ENCODE assay signal across 8 mouse cellular contexts in genomic region chr14:75283609-75284192, GRCm38 (mm10). TPM values are rescaled to one million over a fixed set of nuclear protein-coding genes. Genes with fewer than 3 reads are reported as not detected.
DNase-seq lines count a peak whose midpoint lies in the region; ATAC-seq and TF ChIP-seq lines count a peak whose summit lies in the region.

No protein-coding gene starts in this region.

- H3K9ac ChIP-seq in MEL (ENCODE audit: control insufficient read depth, low read depth, low read length, poor library complexity, severe bottlenecking) = peak overlapping the region; percentile 55
- peak overlapping the region; percentile 96 for H3K9ac ChIP-seq in embryonic facial prominence, embryonic 14.5 days (ENCODE audit: low read depth, low read length)
- peak overlapping the region; percentile 91 for H3K9ac ChIP-seq in intestine, embryonic 14.5 days (ENCODE audit: low read length)

- DNase-seq in kidney, adult 2 months = no peak
- DNase-seq in kidney, adult 9 months = no peak
- no peak for DNase-seq in MEL (ENCODE audit: low read depth, low spot score)
- no peak for DNase-seq in embryonic facial prominence, embryonic 14.5 days (ENCODE audit: low spot score)
- no peak for DNase-seq in intestine, embryonic 14.5 days (ENCODE audit: low spot score)
- no peak for DNase-seq in midbrain, embryonic 10.5 days (ENCODE audit: low spot score)
- DNase-seq in urinary bladder, postnatal 25 days (ENCODE audit: low spot score) = no peak
- DNase-seq in layer of hippocampus, adult 18-20 months (ENCODE audit: low spot score in 2 of 2) = no peak

- no peak for TF ChIP-seq POLR2A in kidney, adult 2 months (IDR thresholded peaks at IDR 0.05; ENCODE audit: low read depth, low read length)
- TF ChIP-seq POLR2A in MEL (IDR thresholded peaks at IDR 0.05; ENCODE audit: control insufficient read depth in 1 of 2, insufficient read depth in 1 of 2, low read depth in 1 of 2, low read length in 2 of 2, poor library complexity in 1 of 2) = no peak

- H3K4me3 ChIP-seq in kidney, adult 2 months (ENCODE audit: insufficient read depth, low read depth, low read length) = peak overlapping the region; percentile 66
- H3K4me3 ChIP-seq in MEL (ENCODE audit: control insufficient read depth in 1 of 2, insufficient read depth in 1 of 2, low read depth in 2 of 2, low read length in 2 of 2) = peak overlapping the region; percentile 97 to 98
- peak overlapping the region; percentile 99 for H3K4me3 ChIP-seq in embryonic facial prominence, embryonic 14.5 days (ENCODE audit: low read depth, low read length)
- H3K4me3 ChIP-seq in intestine, embryonic 14.5 days (ENCODE audit: low read depth, low read length) = peak overlapping the region; percentile 98
- H3K4me3 ChIP-seq in midbrain, embryonic 10.5 days = peak overlapping the region; percentile 99

- H3K9me3 ChIP-seq in MEL (replicated peaks; ENCODE audit: insufficient read depth, low read length) = no peaks in the 10 kb centered on the region
- no peaks in the 10 kb centered on the region for H3K9me3 ChIP-seq in embryonic facial prominence, embryonic 14.5 days (ENCODE audit: control insufficient read depth, low read length)
- H3K9me3 ChIP-seq in intestine, embryonic 14.5 days (ENCODE audit: control insufficient read depth, low read length) = no peaks in the 10 kb centered on the region
- H3K9me3 ChIP-seq in midbrain, embryonic 10.5 days (replicated peaks) = no peaks in the 10 kb centered on the region

- no peak for TF ChIP-seq EP300 in MEL (IDR thresholded peaks at IDR 0.05; ENCODE audit: low read depth in 1 of 2, low read length in 2 of 2)

- peak overlapping the region; percentile 76; the same call in 1 of the 2 replicates for H3K27ac ChIP-seq in kidney, adult 2 months (ENCODE audit: insufficient read depth, low read depth, low read length)
- no peak overlapping the region for H3K27ac ChIP-seq in MEL (ENCODE audit: control insufficient read depth, low read depth, low read length)
- peak overlapping the region; percentile 86 for H3K27ac ChIP-seq in embryonic facial prominence, embryonic 14.5 days (replicated peaks; ENCODE audit: low read depth, low read length)
- peak overlapping the region; percentile 86 for H3K27ac ChIP-seq in intestine, embryonic 14.5 days (ENCODE audit: low read depth)
- peak overlapping the region; percentile 91 for H3K27ac ChIP-seq in midbrain, embryonic 10.5 days (replicated peaks)

- no peak for TF ChIP-seq RAD21 in MEL (IDR thresholded peaks at IDR 0.05; ENCODE audit: low read depth, low read length)

- H3K27me3 ChIP-seq in kidney, adult 2 months (replicated peaks; ENCODE audit: control insufficient read depth, insufficient read depth, low read length) = no peaks in the 10 kb centered on the region
- H3K27me3 ChIP-seq in MEL (ENCODE audit: control insufficient read depth in 1 of 2, insufficient read depth in 2 of 2, low read length in 2 of 2) = peaks cover 0 to 1% of the 10 kb centered on the region in 2 experiments; a peak in 2 of 4 replicates
- H3K27me3 ChIP-seq in embryonic facial prominence, embryonic 14.5 days (replicated peaks; ENCODE audit: control insufficient read depth, insufficient read depth, low read length) = no peaks in the 10 kb centered on the region
- H3K27me3 ChIP-seq in intestine, embryonic 14.5 days (replicated peaks; ENCODE audit: control insufficient read depth, insufficient read depth, low read length) = no peaks in the 10 kb centered on the region
- H3K27me3 ChIP-seq in midbrain, embryonic 10.5 days (ENCODE audit: low read depth, poor library complexity, severe bottlenecking) = no peaks in the 10 kb centered on the region

- H3K4me1 ChIP-seq in kidney, adult 2 months (ENCODE audit: control insufficient read depth, insufficient read depth, low read length) = no peaks in the 10 kb centered on the region; the same call in 1 of the 2 replicates
- H3K4me1 ChIP-seq in MEL (ENCODE audit: control insufficient read depth in 1 of 2, insufficient read depth in 2 of 2, low read length in 2 of 2) = peaks cover 2% of the 10 kb centered on the region in 2 experiments; a peak in 3 of 4 replicates
- peaks cover 11% of the 10 kb centered on the region for H3K4me1 ChIP-seq in embryonic facial prominence, embryonic 14.5 days (ENCODE audit: control insufficient read depth, insufficient read depth, low read length)
- peaks cover 10% of the 10 kb centered on the region for H3K4me1 ChIP-seq in intestine, embryonic 14.5 days (replicated peaks; ENCODE audit: control insufficient read depth, insufficient read depth, low read length)
- H3K4me1 ChIP-seq in midbrain, embryonic 10.5 days = peaks cover 19% of the 10 kb centered on the region

- peak overlapping the region; percentile 77 for H3K4me2 ChIP-seq in embryonic facial prominence, embryonic 14.5 days (ENCODE audit: low read depth, low read length)
- H3K4me2 ChIP-seq in intestine, embryonic 14.5 days (ENCODE audit: low read length) = peak overlapping the region; percentile 66

- TF ChIP-seq CTCF in kidney, adult 2 months (conservative IDR thresholded peaks at IDR 0.05; ENCODE audit: insufficient read depth, insufficient read length, low read depth, low read length) = no peak
- no peak for TF ChIP-seq CTCF in MEL (IDR thresholded peaks at IDR 0.05 in 2 of 3, conservative IDR thresholded peaks at IDR 0.05 in 1 of 3; ENCODE audit: control insufficient read depth in 1 of 3, insufficient read depth in 1 of 3, low read depth in 2 of 3, low read length in 3 of 3, poor library complexity in 1 of 3, severe bottlenecking in 1 of 3)

- 4% methylated on average over 19 of the region's 19 CpGs for WGBS in kidney, adult 2 months
- 5% methylated on average over 19 of the region's 19 CpGs for WGBS in embryonic facial prominence, embryonic 14.5 days
- WGBS in intestine, embryonic 14.5 days = 5% methylated on average over 19 of the region's 19 CpGs
- 7% methylated on average over 19 of the region's 19 CpGs for WGBS in midbrain, embryonic 10.5 days

- H3K36me3 ChIP-seq in kidney, adult 2 months (ENCODE audit: control insufficient read depth, insufficient read depth, low read length) = no peaks in the 10 kb centered on the region
- H3K36me3 ChIP-seq in MEL (ENCODE audit: control insufficient read depth in 1 of 2, insufficient read depth in 2 of 2, low read length in 2 of 2) = peaks cover 0 to 11% of the 10 kb centered on the region in 2 experiments; a peak in 2 of 4 replicates
- no peaks in the 10 kb centered on the region for H3K36me3 ChIP-seq in embryonic facial prominence, embryonic 14.5 days (ENCODE audit: control insufficient read depth, insufficient read depth, low read length)
- no peaks in the 10 kb centered on the region for H3K36me3 ChIP-seq in intestine, embryonic 14.5 days (ENCODE audit: control insufficient read depth, insufficient read depth, low read length)
- no peaks in the 10 kb centered on the region for H3K36me3 ChIP-seq in midbrain, embryonic 10.5 days

- peaks cover 28% of the 10 kb centered on the region for H3K79me2 ChIP-seq in MEL (ENCODE audit: control insufficient read depth, insufficient read depth, low read length, poor library complexity)

- ATAC-seq in embryonic facial prominence, embryonic 14.5 days (ENCODE audit: low read depth) = 0 out of 2 replicates have a peak, but pooled peaks have one; percentile 14
- peak; percentile 67 for ATAC-seq in intestine, embryonic 14.5 days (replicated peaks; ENCODE audit: low FRiP score, low TSS enrichment, low read depth)

TF ChIP-seq in MEL, 35 proteins besides CTCF, POLR2A, EP300 and RAD21:
- TF ChIP-seq USF2 (IDR thresholded peaks at IDR 0.05; ENCODE audit: borderline replicate concordance in 1 of 2, insufficient read depth in 1 of 2, low read depth in 1 of 2, low read length in 2 of 2) (no peak), USF1 (IDR thresholded peaks at IDR 0.05; ENCODE audit: low read depth, low read length) (peak; percentile 55)

RNA-seq across cellular contexts. Expression of gene Zc3h13, which starts 0.5 kb away (rescaled TPM):
- 6.4 and 7.0 TPM in 2 replicates for polyA plus RNA-seq in kidney, adult 2 months (2012; rRNA removed)
- total RNA-seq in MEL (2012; rRNA removed) = 17.5 and 21.5 TPM in 2 replicates
- polyA plus RNA-seq in MEL (2012; ENCODE audit: insufficient read depth in 1 of 2, insufficient read length in 2 of 2, low read depth in 1 of 2, low replicate concordance in 2 of 2, missing spikeins in 1 of 2) = 100 to 1,000 TPM in 1 of 2 experiments, 10 to 100 TPM in 1; 41.8 to 145 TPM
- 26.5 and 29.1 TPM in 2 replicates for polyA plus RNA-seq in embryonic facial prominence, embryonic 14.5 days (2014; fragmentation: Nextera tagmentation; extraction: Ambion mirVana)
- 25.4 and 26.8 TPM in 2 replicates for polyA plus RNA-seq in intestine, embryonic 14.5 days (2014; fragmentation: Nextera tagmentation; extraction: Ambion mirVana)
- 32.8 and 36.2 TPM in 2 replicates for polyA plus RNA-seq in midbrain, embryonic 10.5 days (2016; fragmentation: Nextera tagmentation; extraction: Ambion mirVana)
- total RNA-seq in layer of hippocampus, adult 18-20 months (2021) = 10 to 100 TPM; 59.0 to 62.2 TPM

RNA-seq across cellular contexts. Expression of gene Cpb2, which starts 41.6 kb away (rescaled TPM):
- 2.0 and 2.6 TPM in 2 replicates for polyA plus RNA-seq in kidney, adult 2 months (2012; rRNA removed)
- total RNA-seq in MEL (2012; rRNA removed) = not detected in 2 replicates
- not detected for polyA plus RNA-seq in MEL (2012; ENCODE audit: insufficient read depth in 1 of 2, insufficient read length in 2 of 2, low read depth in 1 of 2, low replicate concordance in 2 of 2, missing spikeins in 1 of 2)
- not detected in 2 replicates for polyA plus RNA-seq in embryonic facial prominence, embryonic 14.5 days (2014; fragmentation: Nextera tagmentation; extraction: Ambion mirVana)
- 1.1 and 1.4 TPM in 2 replicates for polyA plus RNA-seq in intestine, embryonic 14.5 days (2014; fragmentation: Nextera tagmentation; extraction: Ambion mirVana)
- not detected in 2 replicates for polyA plus RNA-seq in midbrain, embryonic 10.5 days (2016; fragmentation: Nextera tagmentation; extraction: Ambion mirVana)
- total RNA-seq in layer of hippocampus, adult 18-20 months (2021) = not detected
